Mouse (Mus musculus) inflammation-experienced regulatory T-cells (primary cell): ENCODE measurements around the gene Ypel3. TPM values are rescaled to one million over a fixed set of nuclear protein-coding genes. Genes with fewer than 3 reads are reported as not detected.

Experiments
- polyA plus RNA-seq, 2 experiments: library from polyadenylated mRNA; unstranded; fragments of 100-300 nt; shearing (Covaris generic); gene quantifications; one replicate each; pipeline ENCODE4 v1.2.1; 2017

The Ypel3 gene
- 100 to 1,000 TPM; 490 to 573 TPM for polyA plus RNA-seq

DNA sequence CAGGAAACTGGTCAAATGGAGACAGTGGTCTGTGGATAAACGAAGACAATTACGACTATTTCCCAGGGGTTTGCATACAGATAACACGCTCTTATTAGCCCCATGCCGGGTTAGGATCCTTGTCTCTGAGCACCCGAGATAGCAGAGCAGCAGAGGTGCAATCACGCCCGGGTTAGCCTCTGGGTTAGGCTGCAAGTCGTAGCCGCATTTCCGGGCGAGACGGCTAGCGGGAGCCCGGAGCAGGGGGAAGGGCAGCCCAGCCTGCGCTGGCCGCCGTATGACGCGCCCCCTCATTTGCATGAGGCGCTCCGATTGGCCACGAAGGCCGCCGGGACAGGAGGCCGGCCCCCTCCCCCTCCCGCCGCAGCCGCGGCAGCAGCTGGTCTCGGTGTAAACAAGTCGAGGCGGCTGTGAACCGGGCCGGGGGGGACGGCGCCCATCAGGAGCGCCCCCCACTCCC, at the start of gene Ypel3:
Ypel3 (plus strand) TSS at position 358 of the 460 bp plus-strand sequence.

DNA sequence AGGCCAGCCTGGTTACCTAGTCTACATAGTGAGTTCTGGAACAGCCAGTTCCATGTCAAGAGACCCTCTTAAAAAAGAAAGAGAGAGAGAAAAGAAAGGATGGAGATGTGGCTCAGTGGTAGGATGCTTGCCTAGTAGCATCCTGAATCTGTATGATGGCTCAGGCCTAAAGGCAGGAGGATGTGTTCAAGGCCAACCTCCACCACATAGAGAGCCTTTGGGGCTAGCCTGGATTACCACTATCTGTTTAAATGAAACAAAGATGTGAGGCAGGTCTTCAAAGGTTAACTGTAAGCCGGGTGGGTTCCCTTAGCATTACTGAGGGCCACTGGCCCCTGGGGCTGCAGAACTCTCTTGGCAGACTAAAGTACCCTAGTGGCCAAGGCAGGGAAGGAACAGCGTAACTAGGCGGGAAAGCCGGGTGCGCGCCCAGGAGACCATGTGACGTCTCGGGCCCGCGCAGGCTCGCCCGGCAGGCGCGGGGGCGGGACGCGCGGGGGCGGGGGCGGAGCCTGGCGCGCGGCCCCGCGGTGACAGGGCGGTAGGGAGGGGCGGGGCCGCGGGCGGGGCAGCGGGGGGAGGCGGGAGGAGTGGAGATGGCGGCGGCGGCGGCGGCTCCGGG, 17.6 kb upstream of the Ypel3 start, which contains the start of gene Mapk3:
Mapk3 (plus strand) TSS at position 552 of the 622 bp plus-strand sequence.

DNA sequence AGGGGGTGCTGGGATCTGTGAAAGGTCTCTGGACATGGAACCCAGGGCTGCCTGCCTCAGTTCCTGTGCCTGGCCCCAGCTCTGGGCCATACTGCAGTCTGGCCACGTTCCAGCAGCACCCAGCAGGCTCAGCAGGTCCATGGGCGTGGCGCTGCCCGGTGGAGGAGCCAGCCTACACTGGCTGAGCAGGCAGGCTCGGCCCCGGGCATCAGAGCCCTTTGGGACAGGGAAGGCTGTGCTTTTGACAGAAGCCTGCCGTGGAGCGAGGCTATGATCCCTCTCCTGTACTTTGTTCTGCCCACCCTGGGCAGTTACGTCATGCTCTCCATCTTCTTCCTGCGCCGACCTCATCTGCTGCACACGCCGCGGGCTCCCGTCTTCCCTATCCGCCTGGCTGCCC, 10.6 kb upstream of the Ypel3 start, which contains the start of gene Gdpd3:
Gdpd3 (plus strand) TSS at position 134 of the 400 bp plus-strand sequence.

DNA sequence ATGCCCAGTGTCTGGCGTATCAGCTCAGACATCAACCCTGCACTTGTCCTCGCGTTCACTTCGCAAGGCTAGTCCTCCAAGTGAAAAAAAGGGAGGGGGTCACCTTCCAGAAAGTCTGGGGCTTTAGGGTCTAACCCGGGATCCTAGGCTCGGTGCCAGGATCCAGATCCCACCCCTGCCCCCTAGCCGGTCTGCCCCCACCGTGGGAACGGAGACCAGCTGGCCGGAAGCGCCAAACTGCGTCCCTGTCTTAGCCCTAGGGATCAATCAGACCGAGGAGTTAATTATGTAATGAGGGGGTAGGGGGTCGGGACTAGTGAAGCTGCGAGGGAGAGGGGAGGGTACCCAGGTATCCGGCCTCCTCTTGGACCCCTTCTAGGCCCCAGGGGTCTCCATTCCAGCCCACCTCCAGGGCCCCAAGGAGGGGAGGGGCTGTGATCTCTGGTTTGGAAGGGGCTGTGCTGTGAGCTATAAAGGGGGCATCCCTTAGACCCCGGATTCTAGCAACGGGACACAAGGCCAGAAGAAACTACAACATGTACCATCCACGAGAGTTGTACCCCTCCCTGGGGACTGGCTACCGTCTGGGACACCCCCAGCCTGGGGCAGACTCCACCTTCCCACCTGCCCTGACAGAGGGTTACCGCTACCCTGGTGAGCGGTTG, 4.3 kb downstream of the Ypel3 start, which contains the start of gene Tbx6:
Tbx6 (plus strand) TSS at position 513 of the 665 bp plus-strand sequence.

DNA sequence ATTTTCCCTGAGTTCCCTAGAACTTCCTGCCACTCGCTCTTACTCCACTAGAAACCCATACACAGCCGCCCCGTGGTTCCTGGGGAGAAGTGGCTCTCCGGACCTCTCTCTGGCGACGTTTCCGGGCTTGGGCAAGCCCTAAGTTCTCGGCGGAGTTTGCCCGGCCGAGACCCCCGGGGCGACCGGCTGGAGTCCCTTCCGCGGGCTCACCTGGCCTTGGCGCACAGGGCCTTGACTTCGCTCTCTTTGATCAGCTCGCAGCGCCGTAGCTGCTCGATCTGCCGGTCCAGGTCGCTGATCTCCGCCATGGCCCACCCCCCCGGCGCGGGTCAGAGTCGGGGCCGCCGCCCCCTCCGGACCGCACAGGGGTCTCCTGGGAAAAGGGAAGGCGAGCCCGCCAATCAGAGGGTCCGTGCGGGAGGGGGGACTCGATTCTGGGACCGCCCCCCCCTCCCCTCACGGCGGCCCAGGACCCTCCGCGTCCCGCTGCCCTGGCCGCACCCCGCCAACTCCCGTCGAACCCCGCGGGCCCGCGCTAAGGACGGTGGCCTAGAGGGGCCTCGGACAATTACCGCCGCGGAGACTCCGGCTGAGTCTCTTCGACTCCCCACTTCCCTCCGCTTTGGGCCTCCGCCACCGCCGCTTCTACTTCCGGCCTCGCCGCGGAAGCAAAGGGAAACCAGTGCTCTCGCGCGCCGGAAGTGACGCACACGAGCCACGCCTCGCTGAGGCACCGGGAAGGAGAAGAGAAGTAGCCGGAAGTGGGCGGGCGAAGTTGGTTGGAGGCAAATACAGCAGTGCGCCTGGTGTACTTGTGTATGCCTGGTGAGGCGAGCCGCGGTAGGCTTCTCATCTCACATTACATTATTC, 15.3 kb downstream of the Ypel3 start, which contains the start of gene Ppp4c:
Ppp4c (minus strand) TSS at position 646 of the 870 bp plus-strand sequence.

DNA sequence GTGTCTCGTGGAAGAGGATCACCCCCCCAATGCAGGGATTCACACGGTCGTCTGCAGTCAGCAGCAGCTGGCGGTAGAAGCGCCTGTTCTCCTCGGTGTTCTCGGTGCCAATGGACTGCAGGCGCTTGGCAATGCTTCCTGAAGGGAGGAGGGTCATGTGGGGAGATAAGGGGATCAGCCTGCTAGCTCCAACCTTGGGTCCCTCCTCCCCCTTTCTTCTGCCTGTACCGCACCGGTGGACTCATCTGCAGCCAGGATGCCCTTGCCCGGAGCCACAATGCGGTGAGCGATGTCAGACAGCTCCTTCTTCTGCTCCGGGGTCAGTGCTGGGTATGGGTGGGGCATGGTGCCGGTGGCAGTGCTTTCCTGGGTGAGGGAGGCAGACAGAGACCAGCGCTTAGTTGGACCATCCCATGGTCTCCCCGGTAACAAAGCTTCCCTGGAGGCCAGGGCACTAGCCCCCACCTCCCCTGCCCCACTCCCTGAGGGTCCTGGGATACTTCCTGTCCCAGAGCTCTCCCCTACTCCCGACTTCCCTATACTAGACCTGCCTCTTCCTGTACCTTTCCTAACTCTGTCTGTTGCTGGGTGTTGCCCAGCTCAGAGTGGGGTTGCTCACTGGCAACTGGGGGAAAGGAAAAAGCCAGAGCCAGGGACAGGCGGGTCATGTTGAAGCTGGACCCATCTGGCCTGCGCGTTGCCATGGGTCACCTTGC, 20.8 kb downstream of the Ypel3 start, which contains the start of gene Fam57b:
Fam57b (plus strand) TSS at position 258 of the 716 bp plus-strand sequence.

Other genes starting within 250 kb of the Ypel3 start
- 100 to 1,000 TPM; 157 to 175 TPM for gene Eif3c, start 210.5 kb upstream of the Ypel3 start, polyA plus RNA-seq
- 1 to 10 TPM; 3.1 to 5.4 TPM for gene Apobr, start 192.0 kb upstream of the Ypel3 start, polyA plus RNA-seq
- 100 to 1,000 TPM in 1 of 2 experiments, 10 to 100 TPM in 1; 81.6 to 107 TPM for gene Cln3, start 191.1 kb upstream of the Ypel3 start, polyA plus RNA-seq
- under 1 TPM in 1 of 2 experiments, not detected in 1; 0.42 TPM for gene Il27, start 182.0 kb upstream of the Ypel3 start, polyA plus RNA-seq
- gene Nupr1, start 146.1 kb upstream of the Ypel3 start, polyA plus RNA-seq, result 10 to 100 TPM in 1 of 2 experiments, 1 to 10 TPM in 1; 6.0 to 12.8 TPM
- 100 to 1,000 TPM; 114 to 118 TPM for gene Sgf29, start 127.6 kb upstream of the Ypel3 start, polyA plus RNA-seq
- gene Sult1a1, start 100.5 kb upstream of the Ypel3 start, polyA plus RNA-seq, result under 1 TPM; 0.20 to 0.48 TPM
- gene Bola2, start 81.6 kb upstream of the Ypel3 start, polyA plus RNA-seq, result 100 to 1,000 TPM; 104 to 113 TPM
- gene Slx1b, start 81.2 kb upstream of the Ypel3 start, polyA plus RNA-seq, result 10 to 100 TPM in 1 of 2 experiments, 1 to 10 TPM in 1; 8.3 to 10.8 TPM
- gene Coro1a, start 69.2 kb upstream of the Ypel3 start, polyA plus RNA-seq, result 1,000 to 10,000 TPM; 2,830 to 3,089 TPM
- gene Mapk3, start 17.4 kb upstream of the Ypel3 start, polyA plus RNA-seq, result 10 to 100 TPM; 32.8 to 38.7 TPM
- 1 to 10 TPM in 1 of 2 experiments, under 1 TPM in 1; 0.89 to 1.3 TPM for gene Gdpd3, start 10.6 kb upstream of the Ypel3 start, polyA plus RNA-seq
- gene Tbx6, start 4.5 kb downstream of the Ypel3 start, polyA plus RNA-seq, result 1 to 10 TPM; 4.3 to 6.4 TPM
- 100 to 1,000 TPM; 363 to 467 TPM for gene Ppp4c, start 15.5 kb downstream of the Ypel3 start, polyA plus RNA-seq
- under 1 TPM; 0.16 to 0.97 TPM for gene Fam57b, start 20.7 kb downstream of the Ypel3 start, polyA plus RNA-seq
- not detected for gene 4930451I11Rik, start 54.7 kb downstream of the Ypel3 start, polyA plus RNA-seq
- gene Doc2a, start 70.5 kb downstream of the Ypel3 start, polyA plus RNA-seq, result not detected
- 1 to 10 TPM; 7.9 to 8.7 TPM for gene Hirip3, start 85.0 kb downstream of the Ypel3 start, polyA plus RNA-seq
- gene Ino80e, start 85.4 kb downstream of the Ypel3 start, polyA plus RNA-seq, result 10 to 100 TPM; 75.8 to 78.6 TPM
- 10 to 100 TPM; 44.6 to 51.3 TPM for gene Taok2, start 107.7 kb downstream of the Ypel3 start, polyA plus RNA-seq
- 10 to 100 TPM; 39.4 to 53.1 TPM for gene Tmem219, start 146.0 kb downstream of the Ypel3 start, polyA plus RNA-seq
- 10 to 100 TPM; 31.6 to 38.0 TPM for gene Kctd13, start 151.9 kb downstream of the Ypel3 start, polyA plus RNA-seq
- gene Asphd1, start 172.6 kb downstream of the Ypel3 start, polyA plus RNA-seq, result under 1 TPM; 0.19 to 0.69 TPM
- gene Sez6l2, start 173.6 kb downstream of the Ypel3 start, polyA plus RNA-seq, result 1 to 10 TPM in 1 of 2 experiments, under 1 TPM in 1; 0.74 to 1.0 TPM
- gene Cdipt, start 199.0 kb downstream of the Ypel3 start, polyA plus RNA-seq, result 100 to 1,000 TPM; 248 to 261 TPM
- gene Cdiptos, start 199.1 kb downstream of the Ypel3 start, polyA plus RNA-seq, result 1 to 10 TPM in 1 of 2 experiments, under 1 TPM in 1; 0.94 to 3.5 TPM
- 10 to 100 TPM; 49.5 to 51.3 TPM for gene Mvp, start 237.7 kb downstream of the Ypel3 start, polyA plus RNA-seq
- gene Pagr1b, start 239.5 kb downstream of the Ypel3 start, polyA plus RNA-seq, result 1 to 10 TPM in 1 of 2 experiments, under 1 TPM in 1; 0.71 to 3.4 TPM
- 100 to 1,000 TPM; 140 to 147 TPM for gene Pagr1a, start 240.4 kb downstream of the Ypel3 start, polyA plus RNA-seq
- gene Gm42742, start 244.1 kb downstream of the Ypel3 start, polyA plus RNA-seq, result 10 to 100 TPM; 35.6 to 68.8 TPM
- gene Prrt2, start 244.3 kb downstream of the Ypel3 start, polyA plus RNA-seq, result 10 to 100 TPM in 1 of 2 experiments, 1 to 10 TPM in 1; 9.5 to 16.8 TPM